Mouse (Mus musculus) kidney, embryonic 15.5 days (tissue): ENCODE data around the gene Rpap1. TPM values are rescaled to one million over a fixed set of nuclear protein-coding genes. Genes with fewer than 3 reads are reported as not detected.
"Not testable (repeated sequence)": the region's sequence is repeated elsewhere in the genome, so short reads cannot be mapped to it uniquely, and the experiment has no call there.

Experiments used
- ATAC-seq: fragments of 200-750 bp; cut with Nextera tagmentation; replicated peaks from 2 replicates; pipeline ENCODE4 v1.8.0; 2017; ENCODE audit warnings: moderate TSS enrichment; ENCODE audit not compliant: low FRiP score
- H3K27ac ChIP-seq: fragments of 300-500 bp; sonication (generic); 2 replicates; pipeline ENCODE4 v1.5.1; 2015; ENCODE audit warnings: mild to moderate bottlenecking, inconsistent platforms
- H3K27me3 ChIP-seq: fragments of 300-500 bp; sonication (generic); 2 replicates; pipeline ENCODE4 v1.6.1; 2015; ENCODE audit warnings: inconsistent platforms
- H3K36me3 ChIP-seq: fragments of 300-500 bp; sonication (generic); 2 replicates; pipeline ENCODE4 v1.6.1; 2015; ENCODE audit warnings: inconsistent platforms
- H3K4me1 ChIP-seq: fragments of 300-500 bp; sonication (generic); 2 replicates; pipeline ENCODE4 v1.6.1; 2015; ENCODE audit warnings: inconsistent platforms
- H3K4me2 ChIP-seq: fragments of 300-500 bp; sonication (generic); 2 replicates; pipeline ENCODE4 v1.6.1; 2015; ENCODE audit warnings: moderate library complexity, mild to moderate bottlenecking, inconsistent platforms
- H3K4me3 ChIP-seq: fragments of 300-500 bp; sonication (generic); replicated peaks from 2 replicates; pipeline ENCODE4 v1.5.1; 2015; ENCODE audit warnings: mild to moderate bottlenecking, inconsistent platforms
- H3K9ac ChIP-seq: fragments of 300-500 bp; sonication (generic); 2 replicates; pipeline ENCODE4 v1.6.1; 2015; ENCODE audit warnings: mild to moderate bottlenecking, inconsistent platforms
- H3K9me3 ChIP-seq: fragments of 300-500 bp; sonication (generic); replicated peaks from 2 replicates; pipeline ENCODE4 v1.6.1; 2016; ENCODE audit warnings: inconsistent platforms
- WGBS: fragments of 180-500 bp; shearing (Covaris S2); methylation state at CpG from one replicate; pipeline ENCODE4 v1.1.7; 2015; ENCODE audit warnings: mixed read lengths; 5-methylcytosine and 5-hydroxymethylcytosine counted together
- polyA plus RNA-seq: library from polyadenylated mRNA; unstranded; fragments of >200 nt; fragmentation: Nextera tagmentation; extraction: Ambion mirVana; gene quantifications from 2 replicates; pipeline ENCODE4 v1.2.1, GENCODE M21; 2015

Gene Rpap1
- polyA plus RNA-seq, 1 experiment from 2014 or later, result 34.1 TPM

GRCm38 (mm10) chr2:119744163-119745111 is 42.9 kb downstream of the Rpap1 start:
- H3K9me3 ChIP-seq, result no peaks in the 10 kb centered on the region
- ATAC-seq, result 0 out of 2 replicates have a peak, but pooled peaks have one; percentile 9
- H3K27me3 ChIP-seq, result peaks cover 56% of the 10 kb centered on the region
- 3% methylated on average over 46 of the region's 46 CpGs for WGBS
- peak overlapping the region; percentile 100 for H3K4me2 ChIP-seq
- H3K9ac ChIP-seq, result no peak overlapping the region
- H3K4me1 ChIP-seq, result peaks cover 48% of the 10 kb centered on the region
- H3K4me3 ChIP-seq, result peak overlapping the region; percentile 71
- no peak overlapping the region for H3K27ac ChIP-seq
- no peaks in the 10 kb centered on the region for H3K36me3 ChIP-seq

- Histone ChIP-seq H3K27me3 (peaks cover 50% of the 10 kb centered on the region), H3K9ac (no peak overlapping the region), H3K4me2 (peak overlapping the region; percentile 100), H3K9me3 (no peaks in the 10 kb centered on the region), H3K36me3 (no peaks in the 10 kb centered on the region), H3K27ac (no peak overlapping the region), H3K4me3 (peak overlapping the region; percentile 71), H3K4me1 (peaks cover 48% of the 10 kb centered on the region)
- 8% methylated on average over 22 of the region's 22 CpGs for WGBS
- ATAC-seq, result no peak
Observed at GRCm38 (mm10) chr2:119743808-119744162, 43.6 kb downstream of the Rpap1 start.

DNA sequence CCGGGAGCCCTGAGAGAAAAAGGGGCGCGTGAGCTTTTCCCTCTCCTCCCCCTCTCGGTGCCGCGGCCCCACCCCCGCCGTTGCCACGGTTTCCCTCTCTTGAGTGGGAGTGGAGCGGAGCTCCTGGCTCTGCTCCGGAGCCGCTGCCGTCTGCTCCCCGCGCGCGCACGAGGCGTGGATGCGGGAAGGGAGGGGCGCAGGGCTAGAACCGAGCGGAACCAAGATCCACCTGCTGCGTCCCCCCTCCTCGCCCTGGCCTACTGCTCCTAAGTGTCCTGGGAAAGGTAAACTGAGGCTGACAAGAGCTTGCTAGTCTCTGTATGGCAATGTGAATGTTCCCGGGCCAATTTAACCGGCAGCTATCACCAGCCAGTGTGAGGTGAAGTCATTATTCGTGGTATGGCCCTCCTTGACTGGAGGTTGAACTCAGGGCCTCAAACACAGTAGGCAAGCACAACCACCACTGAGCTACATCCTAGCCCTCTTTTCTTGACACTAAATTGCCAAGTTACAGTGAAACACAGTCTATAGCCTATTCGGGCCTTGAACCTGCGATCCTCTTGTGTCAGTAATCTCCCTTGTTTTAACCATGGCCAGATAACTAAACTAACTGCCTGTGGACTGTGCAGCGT is 44.0 kb downstream of the Rpap1 start:
- 9% methylated on average over 31 of the region's 31 CpGs for WGBS
- no peak for ATAC-seq
- Histone ChIP-seq H3K27ac (no peak overlapping the region), H3K4me3 (peak overlapping the region; percentile 71), H3K4me1 (peaks cover 48% of the 10 kb centered on the region), H3K4me2 (peak overlapping the region; percentile 100), H3K27me3 (peaks cover 49% of the 10 kb centered on the region), H3K36me3 (no peaks in the 10 kb centered on the region), H3K9me3 (no peaks in the 10 kb centered on the region), H3K9ac (peak overlapping the region; percentile 65; the same call in 1 of the 2 replicates)

DNA sequence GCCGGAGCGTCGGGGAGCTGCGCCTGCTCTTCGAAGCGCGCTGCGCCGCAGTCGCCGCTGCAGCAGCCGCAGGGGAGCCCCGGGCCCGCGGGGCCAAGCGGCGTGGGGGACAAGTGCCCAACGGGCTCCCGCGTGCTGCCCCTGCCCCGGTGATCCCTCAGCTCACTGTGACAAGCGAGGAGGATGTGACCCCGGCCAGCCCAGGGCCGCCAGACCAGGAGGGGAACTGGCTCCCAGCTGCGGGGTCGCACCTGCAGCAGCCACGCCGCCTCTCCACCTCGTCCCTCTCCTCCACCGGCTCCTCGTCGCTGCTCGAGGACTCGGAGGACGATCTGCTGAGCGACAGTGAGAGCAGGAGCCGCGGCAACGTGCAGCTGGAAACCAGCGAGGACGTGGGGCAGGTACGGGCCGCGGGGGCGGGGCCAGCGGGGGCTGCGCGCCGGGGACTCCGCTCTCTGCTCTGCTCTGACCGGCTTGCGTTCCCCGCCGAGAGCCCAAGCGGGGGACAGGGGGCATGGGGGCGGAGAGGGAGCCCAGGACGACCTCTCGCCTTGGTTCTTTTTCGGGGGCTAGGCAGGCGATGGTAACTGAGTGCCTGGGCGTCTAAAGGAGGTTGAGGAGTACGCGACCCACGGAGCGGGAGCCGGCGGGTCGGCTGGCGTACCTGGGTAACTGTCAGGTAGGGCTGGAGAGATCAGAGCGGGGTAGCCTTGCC is 44.7 kb downstream of the Rpap1 start:
- Histone ChIP-seq H3K27me3 (peaks cover 42% of the 10 kb centered on the region), H3K4me1 (peaks cover 48% of the 10 kb centered on the region), H3K4me2 (peak overlapping the region; percentile 100), H3K4me3 (peak overlapping the region; percentile 71), H3K9ac (peak overlapping the region; percentile 65), H3K27ac (no peak overlapping the region), H3K36me3 (no peaks in the 10 kb centered on the region), H3K9me3 (no peaks in the 10 kb centered on the region)
- under 1% methylated on average over 69 of the region's 70 CpGs for WGBS
- peak; percentile 41 for ATAC-seq

DNA sequence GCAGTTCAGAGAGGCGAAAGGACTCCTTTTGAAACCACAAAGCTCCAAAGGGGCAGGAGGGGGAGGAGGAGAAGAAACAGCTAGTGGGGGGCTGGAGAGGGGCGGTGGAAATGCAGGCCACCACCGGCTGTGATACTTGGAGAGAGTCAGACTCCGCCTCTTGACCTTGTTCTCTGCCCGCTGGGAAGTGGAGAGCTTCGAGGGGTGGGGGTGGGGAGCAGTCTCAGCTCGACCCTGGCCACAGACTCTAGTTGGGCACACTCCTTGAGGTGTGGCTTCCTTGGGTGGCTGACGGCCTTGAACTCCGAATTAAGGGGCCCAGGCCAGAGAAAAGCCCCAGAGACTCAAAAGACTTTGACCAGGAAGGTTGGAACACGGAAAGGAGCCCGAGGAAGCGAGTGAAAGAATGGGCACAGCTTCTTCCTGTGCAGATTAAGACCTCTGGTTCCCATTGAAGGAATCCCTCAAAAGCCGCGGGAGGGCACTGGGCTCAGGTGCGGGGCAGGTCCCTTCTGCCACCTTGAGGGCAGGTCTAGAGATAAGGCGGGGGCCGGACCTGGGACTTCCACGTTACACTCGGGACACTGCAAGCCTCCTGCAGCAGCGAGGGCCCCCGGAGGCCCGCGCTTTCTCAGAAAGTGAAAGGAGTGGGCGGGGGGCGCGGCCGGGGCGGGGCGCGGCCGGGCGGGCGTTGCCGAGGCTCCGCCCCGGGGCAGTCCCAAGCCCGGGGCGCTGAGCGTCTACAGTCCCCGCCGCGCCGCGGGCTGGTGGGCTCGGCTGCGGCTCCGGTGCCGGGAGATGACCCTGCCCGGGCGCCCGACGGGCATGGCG is 45.5 kb downstream of the Rpap1 start, which contains the start of gene Itpka:
Gene Itpka (plus strand): TSS at position 757 of the 831 bp plus-strand sequence.
- peak; percentile 86 for ATAC-seq
- Histone ChIP-seq H3K9ac (peak within 1 kb of the TSS; percentile 65), H3K4me2 (peak within 1 kb of the TSS; percentile 100), H3K27me3 (peaks cover 48% of the 10 kb centered on the region), H3K4me1 (peaks cover 48% of the 10 kb centered on the region), H3K27ac (peak within 1 kb of the TSS; percentile 90), H3K36me3 (no peaks in the 10 kb centered on the region), H3K9me3 (no peaks in the 10 kb centered on the region), H3K4me3 (peak within 1 kb of the TSS; percentile 71)
- WGBS, result under 1% methylated on average over 44 of the region's 53 CpGs

GRCm38 (mm10) chr2:119740567-119740966 is 46.8 kb downstream of the Rpap1 start:
- no peaks in the 10 kb centered on the region for H3K9me3 ChIP-seq
- H3K36me3 ChIP-seq, result peaks cover 6% of the 10 kb centered on the region
- ATAC-seq, result no peak
- H3K4me2 ChIP-seq, result peak overlapping the region; percentile 100
- peaks cover 48% of the 10 kb centered on the region for H3K4me1 ChIP-seq
- H3K27me3 ChIP-seq, result peaks cover 44% of the 10 kb centered on the region
- H3K4me3 ChIP-seq, result no peak overlapping the region
- no peak overlapping the region for H3K27ac ChIP-seq
- no peak overlapping the region for H3K9ac ChIP-seq
- WGBS, result 23% methylated on average over 2 of the region's 2 CpGs

DNA sequence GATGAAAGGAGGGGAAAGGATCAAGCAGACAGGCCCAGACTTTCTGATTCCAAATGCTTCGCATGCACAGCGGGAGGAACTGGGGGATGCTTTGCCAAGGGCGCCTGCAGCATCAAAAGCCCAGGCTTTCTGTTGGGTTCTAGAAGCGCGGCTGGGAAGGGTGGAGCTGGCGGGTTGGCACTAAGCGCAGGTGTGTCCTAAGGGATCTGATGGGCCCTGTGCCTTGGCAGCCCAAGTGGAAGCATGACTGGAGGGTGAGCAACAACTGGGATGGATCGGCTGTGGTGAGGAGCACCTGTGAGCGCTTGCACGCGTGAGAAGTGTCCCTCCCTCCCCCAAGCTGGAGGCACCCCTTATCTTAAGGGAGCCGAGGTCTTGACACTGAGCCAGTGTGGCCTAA is 50.2 kb downstream of the Rpap1 start:
- Histone ChIP-seq H3K27ac (no peak overlapping the region), H3K4me1 (peaks cover 19% of the 10 kb centered on the region), H3K9me3 (no peaks in the 10 kb centered on the region), H3K27me3 (0 out of 2 replicates have a peak, but pooled peaks cover 11% of the 10 kb centered on the region), H3K4me3 (no peak overlapping the region), H3K36me3 (peaks cover 39% of the 10 kb centered on the region), H3K9ac (no peak overlapping the region), H3K4me2 (no peak overlapping the region)
- ATAC-seq, result no peak
- WGBS, result 24% methylated on average over 12 of the region's 12 CpGs

DNA sequence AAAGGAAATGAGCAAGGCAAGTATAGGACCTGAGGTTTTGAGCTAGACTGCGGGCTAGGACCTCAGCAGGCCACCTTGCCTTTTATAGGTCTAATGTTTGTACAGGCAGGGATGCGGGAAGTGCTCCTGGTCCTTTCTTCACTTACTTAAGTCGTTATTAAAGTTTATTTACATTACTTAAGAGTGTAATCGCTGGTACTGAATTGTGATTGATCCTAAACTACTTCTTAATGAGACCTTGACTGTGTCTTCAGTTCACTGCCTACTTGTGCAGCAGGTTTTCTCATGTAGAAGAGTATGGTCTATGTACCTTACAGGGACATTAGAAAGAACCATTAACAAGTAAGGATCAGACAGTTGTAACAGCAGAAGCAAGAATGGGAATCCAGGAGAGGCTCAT is 56.6 kb downstream of the Rpap1 start:
- peaks cover 99% of the 10 kb centered on the region for H3K36me3 ChIP-seq
- no peaks in the 10 kb centered on the region for H3K4me1 ChIP-seq
- no peak overlapping the region for H3K27ac ChIP-seq
- H3K9ac ChIP-seq, result no peak overlapping the region
- ATAC-seq, result no peak
- WGBS, result 88% methylated on average over 4 of the region's 4 CpGs
- no peak overlapping the region for H3K4me2 ChIP-seq
- H3K4me3 ChIP-seq, result no peak overlapping the region
- no peaks in the 10 kb centered on the region for H3K9me3 ChIP-seq
- H3K27me3 ChIP-seq, result no peaks in the 10 kb centered on the region

- Histone ChIP-seq H3K4me2 (no peak overlapping the region), H3K9ac (no peak overlapping the region), H3K27ac (no peak overlapping the region), H3K4me1 (no peaks in the 10 kb centered on the region), H3K36me3 (peaks cover 95% of the 10 kb centered on the region), H3K9me3 (no peaks in the 10 kb centered on the region), H3K4me3 (no peak overlapping the region), H3K27me3 (no peaks in the 10 kb centered on the region)
- whole genome bisulfite sequencing, result 87% methylated on average over 3 of the region's 3 CpGs
- ATAC-seq, result no peak
Observed at GRCm38 (mm10) chr2:119727762-119728416, 59.4 kb downstream of the Rpap1 start.

DNA sequence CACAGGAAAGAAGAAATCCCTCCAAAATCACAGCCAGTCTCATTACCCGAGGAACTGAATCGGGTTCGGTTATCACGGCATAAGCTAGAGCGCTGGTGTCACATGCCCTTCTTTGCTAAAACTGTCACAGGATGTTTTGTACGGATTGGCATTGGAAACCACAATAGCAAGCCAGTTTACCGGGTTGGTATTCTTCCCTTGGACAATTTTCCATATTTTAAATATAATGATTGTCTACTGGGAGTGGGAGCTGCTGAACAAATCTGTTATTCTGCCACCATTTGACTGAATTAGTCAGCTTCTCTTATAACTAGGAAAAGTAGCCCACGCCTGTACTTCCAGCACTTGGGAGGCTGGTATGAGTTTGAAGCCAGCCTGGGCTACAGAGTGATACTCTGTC is 66.3 kb downstream of the Rpap1 start:
- Histone ChIP-seq H3K27me3 (no peaks in the 10 kb centered on the region), H3K9me3 (no peaks in the 10 kb centered on the region), H3K4me2 (no peak overlapping the region), H3K9ac (no peak overlapping the region), H3K4me1 (no peaks in the 10 kb centered on the region), H3K36me3 (peaks cover 91% of the 10 kb centered on the region), H3K4me3 (no peak overlapping the region), H3K27ac (no peak overlapping the region)
- no peak for ATAC-seq
- 95% methylated on average over 8 of the region's 8 CpGs for WGBS

DNA sequence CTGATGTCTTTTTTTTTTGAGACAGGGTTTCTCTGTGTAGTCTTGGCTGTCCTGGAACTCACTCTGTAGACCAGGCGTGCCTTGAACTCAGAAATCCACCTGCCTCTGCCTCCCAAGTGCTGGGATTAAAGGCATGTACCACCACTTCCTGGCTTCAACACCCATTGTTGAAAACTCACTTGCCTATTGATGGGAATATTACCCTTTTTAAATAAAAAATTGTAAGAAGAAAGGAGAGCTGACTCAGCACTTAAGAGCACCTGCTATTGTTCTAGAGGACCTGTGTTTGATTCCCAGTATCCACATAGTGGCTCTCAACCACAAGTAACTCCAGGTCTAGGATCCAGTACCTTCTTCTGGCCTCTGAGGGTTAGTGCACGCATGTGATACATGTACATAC is 71.5 kb downstream of the Rpap1 start:
- ATAC-seq, H3K4me2 ChIP-seq, H3K4me3 ChIP-seq, H3K27ac ChIP-seq, H3K9ac ChIP-seq, H3K4me1 ChIP-seq, H3K27me3 ChIP-seq, H3K9me3 ChIP-seq: not testable (repeated sequence)
- WGBS, result 91% methylated on average over 2 of the region's 2 CpGs
- peaks cover 91% of the 10 kb centered on the region for H3K36me3 ChIP-seq
